Mouse (Mus musculus): ENCODE results near the gene Olfr1416. TPM values are rescaled to one million over a fixed set of nuclear protein-coding genes. Genes with fewer than 3 reads are reported as not detected.

The Olfr1416 gene
- total RNA-seq (2023), result not detected in 4 replicates

DNA sequence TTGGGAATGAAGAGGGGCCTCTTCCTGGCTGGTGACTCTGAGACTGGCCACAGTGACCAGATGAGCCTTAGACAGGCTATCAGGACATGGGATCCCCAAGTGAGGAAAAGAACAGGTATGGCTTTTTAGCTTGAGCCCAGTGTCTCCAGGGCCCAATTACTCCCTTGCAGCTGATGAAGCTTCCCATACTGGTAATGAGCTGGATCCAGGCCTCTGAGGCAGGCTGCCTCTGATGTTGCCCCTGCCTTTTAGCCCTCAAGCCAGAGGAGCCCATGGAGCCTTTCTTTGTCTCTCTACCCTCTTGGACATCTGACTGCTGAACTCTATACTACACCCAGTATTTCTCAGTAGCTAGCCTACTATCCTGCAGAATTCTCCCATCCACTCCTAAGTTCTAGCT is at the start of gene Olfr1416:
TSS of gene Olfr1416 (minus strand) at position 101 of the 400 bp plus-strand sequence.

GRCm38 (mm10) chr1:92518561-92518960 is 33.6 kb upstream of the Olfr1416 start, which contains the start of gene Olfr1414:
Olfr1414 (minus strand) TSS chr1:92518661.

GRCm38 (mm10) chr1:92496001-92496400 is 11.1 kb upstream of the Olfr1416 start, which contains the start of gene Olfr1415:
Olfr1415 (minus strand) TSS chr1:92496101.

GRCm38 (mm10) chr1:92473165-92474041 is 11.5 kb downstream of the Olfr1416 start, which contains the start of gene Ndufa10:
Ndufa10 (minus strand) TSS chr1:92473860.

Other genes starting within 250 kb of the Olfr1416 start
- 101 to 110 TPM (median 107 TPM) in 4 replicates for gene Ndufa10, start 11.3 kb downstream of the Olfr1416 start, total RNA-seq (2023)
- not detected in 4 replicates for gene Olfr1415, start 11.0 kb upstream of the Olfr1416 start, total RNA-seq (2023)
- not detected in 4 replicates for gene Olfr1414, start 33.5 kb upstream of the Olfr1416 start, total RNA-seq (2023)
- not detected in 4 replicates for gene Olfr1413, start 86.2 kb upstream of the Olfr1416 start, total RNA-seq (2023)
- not detected in 4 replicates for gene Olfr1412, start 100.7 kb upstream of the Olfr1416 start, total RNA-seq (2023)
- gene Olfr1411, start 109.3 kb upstream of the Olfr1416 start, total RNA-seq (2023), result not detected in 4 replicates
- not detected in 4 replicates for gene Olfr1410, start 120.7 kb upstream of the Olfr1416 start, total RNA-seq (2023)
- not detected in 4 replicates for gene Olfr12, start 132.7 kb upstream of the Olfr1416 start, total RNA-seq (2023)
- 69.8 to 73.5 TPM (median 72.4 TPM) in 4 replicates for gene Cops9, start 156.9 kb upstream of the Olfr1416 start, total RNA-seq (2023)
- gene Otos, start 163.7 kb upstream of the Olfr1416 start, total RNA-seq (2023), result not detected in 4 replicates

Data from B cell, adult 62 days (primary cell).